Mouse (Mus musculus): ENCODE results near the gene Rtn3.

The Rtn3 gene

GRCm38 (mm10) chr19:7377639-7378038, 105.4 kb downstream of the Rtn3 start:
- DNase-seq: no peak

Data from right cerebral cortex, postnatal 14 days (tissue).